Mouse (Mus musculus) limb, embryonic 14.5 days (tissue): Measurements from ENCODE around the gene 1500011B03Rik. TPM values are rescaled to one million over a fixed set of nuclear protein-coding genes. Genes with fewer than 3 reads are reported as not detected.

Experiments
- ATAC-seq: fragments of 200-750 bp; cut with Nextera tagmentation; 2 replicates; pipeline ENCODE4 v1.8.0; 2017; ENCODE audit warnings: low read depth, moderate number of reproducible peaks, moderate TSS enrichment; ENCODE audit not compliant: low FRiP score
- DNase-seq: peaks from one replicate; pipeline ENCODE4 v3.0.0-alpha.2; 2015; ENCODE audit warnings: low spot score
- H3K27ac ChIP-seq: fragments of 300-500 bp; sonication (generic); replicated peaks from 2 replicates; pipeline ENCODE4 v1.5.1; 2014; ENCODE audit warnings: low read depth, mild to moderate bottlenecking, low read length, moderate library complexity, mixed read lengths
- H3K27me3 ChIP-seq: fragments of 300-500 bp; sonication (generic); 2 replicates; pipeline ENCODE4 v1.6.1; 2014; ENCODE audit warnings: low read length, mixed read lengths; ENCODE audit not compliant: control insufficient read depth, insufficient read depth
- H3K36me3 ChIP-seq: fragments of 300-500 bp; sonication (generic); 2 replicates; pipeline ENCODE4 v1.6.1; 2014; ENCODE audit warnings: mild to moderate bottlenecking, low read length, moderate library complexity, mixed read lengths; ENCODE audit not compliant: control insufficient read depth, insufficient read depth
- H3K4me1 ChIP-seq: fragments of 300-500 bp; sonication (generic); 2 replicates; pipeline ENCODE4 v1.6.1; 2014; ENCODE audit warnings: antibody characterized with exemption, low read length, mixed read lengths; ENCODE audit not compliant: control insufficient read depth, insufficient read depth
- H3K4me2 ChIP-seq: fragments of 300-500 bp; sonication (generic); replicated peaks from 2 replicates; pipeline ENCODE4 v1.6.1; 2014; ENCODE audit warnings: low read depth, mild to moderate bottlenecking, low read length, moderate library complexity; ENCODE audit not compliant: severe bottlenecking
- H3K4me3 ChIP-seq: fragments of 300-500 bp; sonication (generic); replicated peaks from 2 replicates; pipeline ENCODE4 v1.5.1; 2014; ENCODE audit warnings: low read length
- H3K9ac ChIP-seq: fragments of 300-500 bp; sonication (generic); 2 replicates; pipeline ENCODE4 v1.6.1; 2014; ENCODE audit warnings: mild to moderate bottlenecking, low read depth, low read length, moderate library complexity; ENCODE audit not compliant: severe bottlenecking
- H3K9me3 ChIP-seq: fragments of 300-500 bp; sonication (generic); 2 replicates; pipeline ENCODE4 v1.6.1; 2016; ENCODE audit warnings: low read length; ENCODE audit not compliant: control insufficient read depth
- POLR2A ChIP-seq: fragments of 200-500 bp; IDR thresholded peaks from 2 replicates; pipeline ENCODE4 v1.8.0; 2012; ENCODE audit warnings: inconsistent platforms, mild to moderate bottlenecking, moderate library complexity, borderline replicate concordance; ENCODE audit not compliant: insufficient read depth, insufficient read length; ENCODE audit errors: extremely low read depth
- WGBS: fragments of 180-500 bp; shearing (Covaris S2); extraction: QIAGEN DNeasy Blood & Tissue Kit; methylation state at CpG from one replicate; pipeline ENCODE4 v1.1.7; 2014; 5-methylcytosine and 5-hydroxymethylcytosine counted together
- polyA plus RNA-seq, 2 experiments: library from polyadenylated mRNA; depleted of rRNA in 1 of 2; stranded (reverse) in 1 of 2; unstranded in 1 of 2; fragments of >200 nt; fragmentation: Nextera tagmentation in 1 of 2; extraction: Ambion mirVana in 1 of 2; gene quantifications; 2 replicates each; pipeline versions ENCODE4 v1.2.1 to v1.2.3; 2012 to 2014

The 1500011B03Rik gene
- polyA plus RNA-seq, 2 experiments: 76.7 to 95.9 TPM

DNA sequence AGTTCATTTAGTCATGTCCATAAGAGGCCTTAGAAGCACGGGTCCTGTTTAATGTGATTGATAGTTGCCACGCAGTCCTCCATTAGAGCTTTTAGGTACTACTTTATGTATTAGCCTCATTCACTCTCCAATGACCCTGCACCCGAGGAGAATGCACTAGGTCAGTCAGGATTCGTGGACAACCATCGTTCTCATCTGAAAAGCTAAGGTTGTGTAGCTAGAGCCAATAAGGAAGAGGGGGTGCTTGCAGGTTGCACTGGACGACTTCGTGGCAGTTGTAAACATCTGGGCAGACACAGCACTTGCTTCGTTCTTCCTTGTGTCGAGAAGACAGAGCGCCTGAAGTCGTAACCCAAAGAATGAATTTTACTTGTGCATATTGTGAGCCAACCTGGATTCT is 49.5 kb downstream of the 1500011B03Rik start:
- DNase-seq: no peak
- Histone ChIP-seq H3K4me2 (peak overlapping the region; percentile 95), H3K27me3 (no peaks in the 10 kb centered on the region), H3K4me1 (peaks cover 6% of the 10 kb centered on the region; the same call in 1 of the 2 replicates), H3K9ac (peak overlapping the region; percentile 95), H3K4me3 (peak overlapping the region; percentile 98), H3K9me3 (no peaks in the 10 kb centered on the region), H3K27ac (peak overlapping the region; percentile 96), H3K36me3 (no peaks in the 10 kb centered on the region)
- ATAC-seq: no peak
- WGBS: 2% methylated on average over 11 of the region's 11 CpGs
- TF ChIP-seq POLR2A: no peak

DNA sequence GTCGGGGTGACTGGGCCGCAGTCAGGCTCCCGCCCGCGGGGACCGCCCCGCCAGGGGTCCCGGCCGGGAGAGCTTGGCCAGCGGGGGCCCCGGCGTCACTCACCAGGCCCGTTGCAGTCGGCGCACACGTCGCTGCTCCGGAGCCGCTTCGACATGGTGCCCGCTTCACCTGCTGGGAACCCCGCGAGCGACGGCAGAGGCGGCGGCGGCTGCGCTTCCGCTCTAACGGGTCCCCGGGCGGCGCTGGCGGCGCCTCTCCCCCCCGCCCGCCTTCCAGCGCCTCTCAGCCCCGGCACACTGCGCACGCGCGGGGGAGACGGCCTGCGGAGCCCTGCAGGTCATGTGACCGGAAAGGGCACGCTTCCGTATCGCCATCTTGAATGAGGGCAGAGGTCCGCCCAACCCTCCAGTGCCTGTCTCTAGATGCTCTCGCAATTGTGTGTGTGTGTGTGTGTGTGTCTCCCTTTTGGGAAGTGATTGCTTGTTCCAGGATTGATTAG is 50.0 kb downstream of the 1500011B03Rik start:
- DNase-seq (peak; percentile 95), ATAC-seq (peak; percentile 86)
- Histone ChIP-seq H3K36me3 (no peaks in the 10 kb centered on the region), H3K4me2 (peak overlapping the region; percentile 95), H3K4me3 (peak overlapping the region; percentile 98), H3K9me3 (no peaks in the 10 kb centered on the region), H3K27ac (peak overlapping the region; percentile 96), H3K27me3 (no peaks in the 10 kb centered on the region), H3K9ac (peak overlapping the region; percentile 95), H3K4me1 (peaks cover 6% of the 10 kb centered on the region; the same call in 1 of the 2 replicates)
- TF ChIP-seq POLR2A: peak; percentile 51; the same call in 1 of the 2 replicates
- WGBS: under 1% methylated on average over 36 of the region's 52 CpGs

DNA sequence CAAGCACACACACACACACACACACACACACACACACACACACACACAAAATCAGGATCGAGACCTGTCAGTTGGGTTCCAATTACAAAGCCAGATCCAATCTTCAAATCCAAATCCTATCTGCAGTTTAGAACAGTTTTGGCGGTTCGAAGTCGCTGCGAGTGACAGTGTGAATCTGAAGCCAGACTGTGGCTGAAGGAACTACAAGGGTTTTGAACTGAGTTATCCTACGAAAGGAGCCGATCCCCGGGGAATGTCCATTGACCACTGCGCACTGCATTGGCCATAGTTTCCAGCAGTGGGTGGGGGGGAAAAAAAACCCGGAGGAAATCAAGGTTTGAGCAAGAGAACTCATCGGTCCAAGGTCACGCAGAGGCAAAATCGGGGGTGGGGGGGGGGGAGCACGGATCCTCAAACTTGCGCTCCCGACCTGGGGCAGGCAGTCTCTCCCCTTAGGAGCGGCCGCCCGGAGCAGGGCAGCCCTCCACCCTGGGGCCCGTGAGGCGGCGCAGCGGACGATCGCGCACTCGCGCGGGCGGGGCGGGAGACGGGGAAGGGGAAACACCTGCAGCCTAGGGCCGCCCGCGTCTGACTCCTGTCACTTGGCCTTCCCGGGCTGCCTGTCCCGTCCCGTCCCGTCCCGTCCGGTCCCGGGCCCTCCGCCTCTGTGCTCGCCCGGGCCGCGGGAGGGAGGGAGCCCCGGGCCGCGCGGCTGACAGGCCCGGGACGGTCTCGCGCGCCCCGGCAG is 50.6 kb downstream of the 1500011B03Rik start:
- H3K9me3 ChIP-seq: no peaks in the 10 kb centered on the region
- ATAC-seq (peak; percentile 9; the same call in 1 of the 2 replicates), DNase-seq (peak; percentile 24)
- peak overlapping the region; percentile 95 for H3K9ac ChIP-seq
- no peaks in the 10 kb centered on the region for H3K36me3 ChIP-seq
- H3K27me3 ChIP-seq: no peaks in the 10 kb centered on the region
- H3K4me3 ChIP-seq: peak overlapping the region; percentile 98
- WGBS: 2% methylated on average over 36 of the region's 57 CpGs
- TF ChIP-seq POLR2A: no peak
- peak overlapping the region; percentile 70 for H3K27ac ChIP-seq
- peaks cover 6% of the 10 kb centered on the region; the same call in 1 of the 2 replicates for H3K4me1 ChIP-seq
- H3K4me2 ChIP-seq: peak overlapping the region; percentile 95

DNA sequence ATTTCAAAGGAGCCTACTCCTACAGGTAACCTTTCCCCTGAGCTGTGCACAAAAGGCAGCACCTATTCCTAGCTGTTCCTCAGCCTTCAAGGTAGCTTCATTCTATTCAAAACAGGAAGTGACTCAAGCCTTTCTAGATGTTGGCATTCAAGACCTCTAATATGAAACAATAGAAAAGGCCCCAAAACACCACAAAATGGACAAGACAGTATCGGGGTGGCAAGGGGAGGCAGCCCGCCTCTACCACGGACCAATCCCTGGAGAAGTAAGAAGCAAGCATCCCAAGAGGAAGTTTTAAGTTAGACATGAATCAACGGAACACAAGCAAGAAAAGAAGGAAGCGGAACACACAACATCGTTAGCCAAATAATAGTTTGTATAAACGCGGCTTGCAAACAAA is 51.5 kb downstream of the 1500011B03Rik start:
- H3K9ac ChIP-seq: peak overlapping the region; percentile 95; the same call in 1 of the 2 replicates
- peak overlapping the region; percentile 95 for H3K4me2 ChIP-seq
- no peak for DNase-seq
- no peak for TF ChIP-seq POLR2A
- 77% methylated on average over 8 of the region's 8 CpGs for WGBS
- no peak for ATAC-seq
- no peaks in the 10 kb centered on the region for H3K36me3 ChIP-seq
- no peaks in the 10 kb centered on the region for H3K27me3 ChIP-seq
- no peak overlapping the region for H3K27ac ChIP-seq
- H3K4me1 ChIP-seq: peaks cover 6% of the 10 kb centered on the region; the same call in 1 of the 2 replicates
- no peaks in the 10 kb centered on the region for H3K9me3 ChIP-seq
- H3K4me3 ChIP-seq: peak overlapping the region; percentile 98

DNA sequence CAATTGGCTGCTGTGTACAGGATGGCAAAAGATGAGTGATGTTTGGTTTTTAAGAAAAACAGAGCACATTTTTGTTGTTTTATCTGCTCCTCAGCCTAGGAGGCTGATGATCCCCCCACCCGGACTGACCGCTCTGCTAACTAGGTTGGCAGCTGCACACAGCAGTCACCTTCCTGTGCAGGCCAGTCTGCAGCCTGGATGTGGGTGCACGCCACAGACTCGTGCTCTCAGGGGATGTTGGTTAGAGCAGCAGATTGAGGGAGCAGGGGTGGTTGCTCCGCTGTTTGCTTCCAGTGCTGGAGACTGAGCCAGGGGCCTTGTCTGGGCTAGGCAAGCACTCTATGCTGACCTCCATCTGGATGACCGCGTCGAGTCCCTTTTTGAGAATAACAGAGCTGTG is 53.5 kb downstream of the 1500011B03Rik start:
- no peak overlapping the region for H3K4me3 ChIP-seq
- 0 out of 2 replicates have a peak, but pooled peaks cover 2% of the 10 kb centered on the region for H3K4me1 ChIP-seq
- H3K36me3 ChIP-seq: peaks cover 12% of the 10 kb centered on the region; the same call in 1 of the 2 replicates
- no peaks in the 10 kb centered on the region for H3K27me3 ChIP-seq
- 91% methylated on average over 8 of the region's 8 CpGs for WGBS
- no peak overlapping the region for H3K27ac ChIP-seq
- no peaks in the 10 kb centered on the region for H3K9me3 ChIP-seq
- TF ChIP-seq POLR2A: no peak
- H3K4me2 ChIP-seq: no peak overlapping the region
- H3K9ac ChIP-seq: no peak overlapping the region
- ATAC-seq (no peak), DNase-seq (no peak)
